Mouse (Mus musculus) stomach, embryonic 14.5 days (tissue): Measurements from ENCODE around the gene Atp6v0e. TPM values are rescaled to one million over a fixed set of nuclear protein-coding genes. Genes with fewer than 3 reads are reported as not detected.

ENCODE experiments used
- ATAC-seq: fragments of 200-750 bp; cut with Nextera tagmentation; 2 replicates; pipeline ENCODE4 v1.8.0; 2017; ENCODE audit warnings: low read depth, moderate TSS enrichment; ENCODE audit not compliant: insufficient number of reproducible peaks, insufficient read depth, low FRiP score
- H3K27ac ChIP-seq: fragments of 300-500 bp; sonication (generic); 2 replicates; pipeline ENCODE4 v1.5.1; 2014; ENCODE audit warnings: mild to moderate bottlenecking, low read length, moderate library complexity, mixed read lengths
- H3K27me3 ChIP-seq: fragments of 300-500 bp; sonication (generic); 2 replicates; pipeline ENCODE4 v1.6.1; 2014; ENCODE audit warnings: low read length, control low read depth, mixed read lengths; ENCODE audit not compliant: control insufficient read depth, insufficient read depth
- H3K36me3 ChIP-seq: fragments of 300-500 bp; sonication (generic); 2 replicates; pipeline ENCODE4 v1.6.1; 2014; ENCODE audit warnings: mild to moderate bottlenecking, control low read depth, low read length, moderate library complexity, mixed read lengths; ENCODE audit not compliant: control insufficient read depth, insufficient read depth
- H3K4me1 ChIP-seq: fragments of 300-500 bp; sonication (generic); 2 replicates; pipeline ENCODE4 v1.6.1; 2014; ENCODE audit warnings: low read length, control low read depth, mixed read lengths; ENCODE audit not compliant: control insufficient read depth, insufficient read depth
- H3K4me2 ChIP-seq: fragments of 300-500 bp; sonication (generic); replicated peaks from 2 replicates; pipeline ENCODE4 v1.6.1; 2014; ENCODE audit warnings: low read depth, low read length, control low read depth
- H3K4me3 ChIP-seq: fragments of 300-500 bp; sonication (generic); 2 replicates; pipeline ENCODE4 v1.5.1; 2014; ENCODE audit warnings: low read depth, low read length, control low read depth
- H3K9ac ChIP-seq: fragments of 300-500 bp; sonication (generic); replicated peaks from 2 replicates; pipeline ENCODE4 v1.6.1; 2014; ENCODE audit warnings: low read depth, mild to moderate bottlenecking, control low read depth, low read length, moderate library complexity, mixed read lengths
- H3K9me3 ChIP-seq: fragments of 300-500 bp; sonication (generic); 2 replicates; pipeline ENCODE4 v1.6.1; 2016; ENCODE audit warnings: low read depth, low read length, control low read depth; ENCODE audit not compliant: control insufficient read depth
- whole genome bisulfite sequencing: fragments of 180-500 bp; shearing (Covaris S2); extraction: QIAGEN DNeasy Blood & Tissue Kit; methylation state at CpG from one replicate; pipeline ENCODE4 v1.1.7; 2014; 5-methylcytosine and 5-hydroxymethylcytosine counted together
- polyA plus RNA-seq: library from polyadenylated mRNA; unstranded; fragments of >200 nt; fragmentation: Nextera tagmentation; extraction: Ambion mirVana; gene quantifications from 2 replicates; pipeline ENCODE4 v1.2.1, GENCODE M21; 2014

Atp6v0e gene
- polyA plus RNA-seq, 1 experiment from 2014 or later: 179 TPM

DNA sequence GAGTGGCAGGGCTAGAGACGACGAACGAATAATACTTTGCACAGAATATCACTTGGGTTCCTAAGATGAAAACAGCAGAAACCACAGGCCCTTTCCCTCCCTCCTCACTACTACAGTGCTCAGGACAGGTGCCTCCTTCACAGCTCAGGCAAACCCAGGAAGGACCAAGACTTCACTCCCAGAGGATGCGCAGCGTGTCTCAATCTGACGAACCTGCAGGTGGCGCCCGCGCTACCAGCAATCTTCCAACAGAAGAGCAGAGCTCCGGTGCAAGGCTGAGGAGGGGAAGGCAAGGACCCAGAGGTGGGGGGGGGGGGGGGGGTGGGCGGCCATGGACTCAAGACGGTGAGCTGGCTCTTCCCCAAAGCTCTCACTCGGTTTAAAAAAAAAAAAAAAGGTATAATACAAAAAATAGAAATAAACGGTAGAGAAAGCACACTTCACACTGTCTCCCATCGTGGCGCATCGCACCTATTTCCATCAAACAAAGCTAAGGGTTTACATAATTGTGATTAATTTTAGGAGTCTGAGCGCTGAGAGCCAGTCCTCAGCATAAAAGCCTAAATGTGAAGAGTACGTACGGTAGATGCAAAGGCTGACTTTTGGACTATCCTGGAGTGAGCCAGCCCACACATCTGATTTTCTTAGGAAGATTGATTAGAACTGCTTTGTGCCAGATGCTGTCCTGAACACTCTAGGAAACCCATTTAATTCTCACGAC is 2.7 kb upstream of the Atp6v0e start:
- no peaks in the 10 kb centered on the region for H3K4me1 ChIP-seq
- no peak overlapping the region for H3K27ac ChIP-seq
- H3K36me3 ChIP-seq: peaks cover 5% of the 10 kb centered on the region
- ATAC-seq: peak; percentile 33; the same call in 1 of the 2 replicates
- H3K4me3 ChIP-seq: no peak overlapping the region
- no peaks in the 10 kb centered on the region for H3K9me3 ChIP-seq
- H3K27me3 ChIP-seq: no peaks in the 10 kb centered on the region
- 19% methylated on average over 20 of the region's 21 CpGs for WGBS
- no peak overlapping the region for H3K9ac ChIP-seq
- no peak overlapping the region; the same call in 1 of the 2 replicates for H3K4me2 ChIP-seq

DNA sequence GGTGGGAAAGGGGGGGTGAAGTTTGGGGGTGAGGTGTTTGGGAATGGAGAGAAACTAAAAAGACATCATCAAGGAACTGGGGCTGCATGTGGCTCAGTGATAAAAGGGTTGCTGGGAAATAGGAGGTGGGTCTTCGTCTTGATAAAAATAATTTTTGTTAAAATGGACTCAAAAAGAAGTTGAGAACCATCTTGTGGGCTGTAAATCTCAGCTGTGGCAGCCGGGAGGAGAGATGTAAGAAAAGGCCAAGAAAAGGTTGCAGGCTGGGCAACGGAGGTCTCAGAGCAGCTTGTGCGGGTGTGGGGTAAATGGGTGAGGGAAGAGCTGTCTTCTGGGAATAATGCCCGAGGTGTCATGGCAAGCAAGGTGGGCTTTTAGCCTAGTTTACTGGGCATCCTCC is 827 bp upstream of the Atp6v0e start:
- Histone ChIP-seq H3K36me3 (no peaks in the 10 kb centered on the region; the same call in 1 of the 2 replicates), H3K4me2 (no peak overlapping the region), H3K9ac (no peak overlapping the region), H3K4me3 (no peak overlapping the region), H3K4me1 (no peaks in the 10 kb centered on the region), H3K9me3 (no peaks in the 10 kb centered on the region), H3K27ac (no peak overlapping the region), H3K27me3 (no peaks in the 10 kb centered on the region)
- ATAC-seq: no peak
- 73% methylated on average over 5 of the region's 5 CpGs for WGBS

DNA sequence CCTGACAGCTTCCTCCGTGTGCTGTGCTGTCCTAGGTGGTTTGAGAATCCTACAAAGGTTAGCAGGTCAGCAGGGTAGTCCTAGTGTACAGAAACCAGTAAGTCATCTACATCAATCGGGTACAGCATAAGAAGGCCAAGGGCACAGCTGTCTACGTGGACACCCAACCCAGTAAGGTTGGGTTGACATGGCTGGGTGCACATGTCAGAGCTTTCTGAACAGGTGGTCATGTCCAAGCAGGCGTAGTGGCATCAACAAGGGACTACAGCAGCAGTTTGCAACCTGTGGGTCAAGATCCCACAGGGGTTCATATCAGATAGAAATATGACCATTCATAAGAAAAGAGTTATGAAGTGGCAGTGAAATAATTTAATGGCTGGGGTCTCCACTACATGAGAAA is 2.6 kb downstream of the Atp6v0e start:
- no peak overlapping the region for H3K27ac ChIP-seq
- no peaks in the 10 kb centered on the region for H3K27me3 ChIP-seq
- H3K4me3 ChIP-seq: no peak overlapping the region
- no peak for ATAC-seq
- 82% methylated on average over 4 of the region's 4 CpGs for WGBS
- H3K9me3 ChIP-seq: no peaks in the 10 kb centered on the region
- no peak overlapping the region for H3K4me2 ChIP-seq
- no peaks in the 10 kb centered on the region for H3K4me1 ChIP-seq
- H3K36me3 ChIP-seq: no peaks in the 10 kb centered on the region
- H3K9ac ChIP-seq: no peak overlapping the region

DNA sequence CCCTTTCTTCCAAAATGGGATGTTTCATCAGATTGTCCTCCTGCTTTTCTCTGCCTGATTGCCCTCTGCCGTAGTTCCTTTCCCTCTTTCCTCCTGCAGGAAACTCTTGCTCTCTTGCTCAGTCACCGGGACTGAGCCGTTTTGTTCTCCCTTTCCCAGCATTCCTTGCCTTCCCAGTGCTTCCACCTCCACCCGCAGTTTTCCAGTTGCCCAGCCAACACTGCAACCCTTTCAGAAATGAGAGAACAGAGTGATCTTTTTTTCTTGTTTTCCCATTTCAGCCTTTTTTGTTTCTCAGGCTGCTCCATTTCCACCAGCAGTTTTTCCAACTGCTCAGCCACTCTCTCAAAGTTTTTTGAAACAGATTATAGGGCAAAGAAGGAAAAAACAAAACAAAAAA is 8.2 kb downstream of the Atp6v0e start:
- Histone ChIP-seq H3K4me1 (no peaks in the 10 kb centered on the region), H3K4me3 (no peak overlapping the region), H3K9me3 (no peaks in the 10 kb centered on the region), H3K4me2 (no peak overlapping the region), H3K27me3 (no peaks in the 10 kb centered on the region), H3K36me3 (no peaks in the 10 kb centered on the region), H3K27ac (no peak overlapping the region), H3K9ac (no peak overlapping the region)
- 61% methylated on average over 4 of the region's 4 CpGs for WGBS
- ATAC-seq: no peak

DNA sequence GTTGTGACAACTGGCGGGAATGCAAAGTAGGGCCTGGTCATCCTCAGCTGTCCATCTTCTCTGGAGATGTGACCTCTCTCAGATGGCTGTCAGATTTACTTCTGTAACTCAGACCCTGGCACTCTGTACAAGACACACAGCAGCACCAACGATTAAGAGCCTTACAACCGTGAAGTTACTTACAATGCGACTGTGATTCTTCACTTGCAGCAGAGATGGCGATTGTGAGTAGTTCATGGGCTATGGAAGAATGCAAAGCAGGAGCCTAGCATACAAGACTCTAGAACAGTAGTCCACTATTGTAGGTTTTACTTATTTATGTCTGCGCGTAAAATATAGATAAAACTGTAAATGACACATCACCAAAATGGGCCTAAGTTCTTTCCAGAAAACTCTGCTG is 12.8 kb downstream of the Atp6v0e start:
- Histone ChIP-seq H3K9ac (peak overlapping the region; percentile 60), H3K4me1 (peaks cover 4% of the 10 kb centered on the region; the same call in 1 of the 2 replicates), H3K4me3 (peak overlapping the region; percentile 81), H3K27ac (peak overlapping the region; percentile 83; the same call in 1 of the 2 replicates), H3K27me3 (no peaks in the 10 kb centered on the region), H3K4me2 (peak overlapping the region; percentile 57), H3K9me3 (no peaks in the 10 kb centered on the region), H3K36me3 (no peaks in the 10 kb centered on the region)
- no peak for ATAC-seq
- 29% methylated on average over 7 of the region's 7 CpGs for WGBS

DNA sequence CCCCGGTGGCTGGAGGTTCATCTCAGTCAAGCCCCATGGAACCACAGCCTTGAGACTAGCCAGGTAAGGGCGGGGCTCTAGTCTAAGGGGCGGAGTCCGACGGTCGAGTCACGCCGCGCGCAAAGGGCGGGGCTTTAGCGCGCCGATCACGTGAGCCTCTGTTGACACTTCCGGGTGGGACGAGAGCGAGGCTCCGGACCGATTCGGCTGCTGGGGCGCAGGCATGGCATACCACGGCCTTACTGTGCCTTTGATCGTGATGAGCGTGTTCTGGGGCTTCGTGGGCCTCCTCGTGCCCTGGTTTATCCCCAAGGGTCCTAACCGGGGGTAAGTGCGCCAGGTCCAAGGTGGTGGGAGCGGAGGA is 13.2 kb downstream of the Atp6v0e start:
- Histone ChIP-seq H3K36me3 (no peaks in the 10 kb centered on the region), H3K4me1 (peaks cover 4% of the 10 kb centered on the region; the same call in 1 of the 2 replicates), H3K9me3 (no peaks in the 10 kb centered on the region), H3K27me3 (no peaks in the 10 kb centered on the region), H3K9ac (peak overlapping the region; percentile 60), H3K4me3 (peak overlapping the region; percentile 81), H3K4me2 (peak overlapping the region; percentile 57), H3K27ac (peak overlapping the region; percentile 83)
- ATAC-seq: peak; percentile 95
- WGBS: under 1% methylated on average over 30 of the region's 30 CpGs

DNA sequence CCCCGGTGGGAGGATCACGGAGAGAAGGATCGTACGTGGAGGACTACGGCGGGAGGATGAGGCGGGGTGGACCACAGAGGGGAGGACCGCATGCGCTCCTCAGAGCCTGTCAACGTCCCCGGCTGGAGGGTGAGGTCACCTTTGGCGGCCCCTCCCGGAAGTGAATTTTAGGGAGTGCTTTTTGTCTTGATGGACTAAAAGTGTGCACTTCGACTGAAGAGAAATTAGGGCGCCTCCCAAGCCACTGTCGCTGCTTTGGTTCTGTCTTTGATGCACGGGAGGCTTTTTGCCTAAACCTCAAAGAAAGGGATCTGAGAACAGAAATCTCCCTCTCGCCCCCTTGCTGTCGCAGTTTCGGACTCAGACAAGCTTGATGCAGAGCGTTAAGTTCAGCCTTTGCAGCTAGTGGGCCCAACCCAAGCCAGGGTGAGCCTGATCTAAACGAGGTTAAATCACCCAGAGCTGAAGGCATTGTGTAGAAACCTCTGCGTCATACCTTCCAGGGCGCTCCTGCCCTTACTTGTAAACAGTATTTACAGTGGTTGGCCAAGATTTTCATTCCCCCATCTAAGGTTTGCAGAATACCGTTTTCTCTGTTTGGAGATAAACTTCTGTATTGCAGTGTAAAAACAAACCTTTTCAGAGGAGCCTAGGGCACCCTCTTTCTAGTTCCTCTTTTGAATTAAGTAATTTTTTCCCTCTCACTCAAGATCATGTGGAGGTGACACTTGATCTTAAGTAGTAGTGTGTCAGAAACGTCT is 13.8 kb downstream of the Atp6v0e start:
- H3K4me3 ChIP-seq: peak overlapping the region; percentile 81
- no peaks in the 10 kb centered on the region for H3K36me3 ChIP-seq
- WGBS: 1% methylated on average over 26 of the region's 26 CpGs
- H3K9me3 ChIP-seq: no peaks in the 10 kb centered on the region
- peaks cover 4% of the 10 kb centered on the region; the same call in 1 of the 2 replicates for H3K4me1 ChIP-seq
- H3K4me2 ChIP-seq: peak overlapping the region; percentile 57
- H3K27me3 ChIP-seq: no peaks in the 10 kb centered on the region
- peak overlapping the region; percentile 60 for H3K9ac ChIP-seq
- ATAC-seq: peak; percentile 82; the same call in 1 of the 2 replicates
- H3K27ac ChIP-seq: peak overlapping the region; percentile 83

DNA sequence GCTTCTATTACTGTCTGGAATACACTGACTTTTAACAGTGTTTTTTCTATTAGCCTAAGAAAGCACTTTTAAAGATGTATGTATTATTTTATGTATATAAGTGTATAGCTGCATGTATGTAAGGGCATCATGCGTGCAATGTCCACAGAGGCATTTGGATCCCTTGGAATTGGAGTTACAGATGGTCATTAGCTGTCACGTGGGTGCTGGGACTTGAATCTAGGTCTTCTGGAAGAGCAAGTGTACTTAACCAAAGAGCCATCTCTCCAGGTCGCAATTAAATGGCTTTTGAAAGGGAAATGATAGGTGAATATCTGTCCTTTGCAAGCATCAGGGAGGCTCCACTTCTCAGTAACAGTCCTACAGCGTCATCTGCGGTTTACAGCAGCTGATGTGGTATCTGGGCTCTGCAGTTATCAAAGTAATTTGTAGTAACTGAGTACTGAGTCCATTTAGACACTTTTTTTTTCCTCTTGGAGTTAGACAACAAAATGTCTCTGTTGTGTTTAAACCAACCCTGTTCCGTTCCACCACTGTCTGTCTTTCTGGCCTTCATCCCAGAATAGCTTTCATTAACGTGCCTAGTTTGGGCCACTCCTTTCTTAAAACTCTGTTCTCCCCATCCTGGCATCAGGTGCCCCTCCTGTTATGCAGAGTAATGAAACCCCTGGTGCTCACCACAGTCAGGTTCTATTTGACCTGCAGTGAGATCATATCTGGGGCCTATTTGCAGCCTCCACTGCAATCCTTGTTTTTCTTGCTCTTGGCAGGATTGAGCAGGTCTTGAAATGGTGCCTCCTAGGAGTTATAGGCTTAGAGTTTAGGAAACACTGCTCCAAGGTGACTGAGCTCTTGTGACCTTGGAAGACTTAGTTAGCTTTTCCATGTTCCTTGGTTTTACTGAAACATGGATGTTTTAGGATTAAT is 14.9 kb downstream of the Atp6v0e start:
- 77% methylated on average over 7 of the region's 7 CpGs for WGBS
- ATAC-seq: no peak
- no peaks in the 10 kb centered on the region for H3K36me3 ChIP-seq
- peaks cover 4% of the 10 kb centered on the region; the same call in 1 of the 2 replicates for H3K4me1 ChIP-seq
- no peaks in the 10 kb centered on the region for H3K9me3 ChIP-seq
- H3K27me3 ChIP-seq: no peaks in the 10 kb centered on the region
- peak overlapping the region; percentile 57; the same call in 1 of the 2 replicates for H3K4me2 ChIP-seq
- H3K9ac ChIP-seq: no peak overlapping the region
- H3K27ac ChIP-seq: no peak overlapping the region
- no peak overlapping the region for H3K4me3 ChIP-seq
